8 mouse cellular contexts compared by ENCODE assay signal in genomic region chr1:74285212-74286010, GRCm38 (mm10). TPM values are rescaled to one million over a fixed set of nuclear protein-coding genes. Genes with fewer than 3 reads are reported as not detected.
A peak's percentile ranks its signal among the peaks of the same experiment; 100 is the strongest.
DNase-seq lines count a peak whose midpoint lies in the region; ATAC-seq and TF ChIP-seq lines count a peak whose summit lies in the region.

No protein-coding gene starts in this region.

- H3K36me3 ChIP-seq in liver, adult 2 months (ENCODE audit: control insufficient read depth, insufficient read depth, low read length) = peaks cover 6% of the 10 kb centered on the region; the same call in 1 of the 2 replicates
- peaks cover 52% of the 10 kb centered on the region for H3K36me3 ChIP-seq in forebrain, embryonic 12.5 days (replicated peaks)
- H3K36me3 ChIP-seq in liver, embryonic 12.5 days = peaks cover 57% of the 10 kb centered on the region

- 4% methylated on average over 23 of the region's 23 CpGs for WGBS in liver, adult 2 months
- WGBS in forebrain, embryonic 12.5 days = 3% methylated on average over 23 of the region's 23 CpGs
- WGBS in liver, embryonic 12.5 days (ENCODE audit: insufficient replicate concordance) = 3% methylated on average over 23 of the region's 23 CpGs

- TF ChIP-seq POLR2A in liver, adult 2 months (IDR thresholded peaks at IDR 0.05; ENCODE audit: extremely low read depth, insufficient read depth, low read length) = no peak
- TF ChIP-seq POLR2A in bone marrow macrophage, adult 2 months (IDR thresholded peaks at IDR 0.05; ENCODE audit: borderline replicate concordance, low read depth, low read length) = no peak

- 0 out of 2 replicates have a peak overlapping the region, but pooled peaks have one; percentile 7 for H3K27ac ChIP-seq in liver, adult 2 months (replicated peaks; ENCODE audit: insufficient read depth, low read depth, low read length)
- no peak overlapping the region for H3K27ac ChIP-seq in bone marrow macrophage, adult 2 months (ENCODE audit: insufficient read depth, low read depth, low read length)
- no peak overlapping the region for H3K27ac ChIP-seq in forebrain, embryonic 12.5 days
- H3K27ac ChIP-seq in liver, embryonic 12.5 days = peak overlapping the region; percentile 13

- peaks cover 6% of the 10 kb centered on the region for H3K4me1 ChIP-seq in liver, adult 2 months (ENCODE audit: control insufficient read depth, insufficient read depth, low read length)
- peaks cover 12% of the 10 kb centered on the region for H3K4me1 ChIP-seq in bone marrow macrophage, adult 2 months (ENCODE audit: control insufficient read depth, insufficient read depth, low read length)
- peaks cover 26% of the 10 kb centered on the region for H3K4me1 ChIP-seq in forebrain, embryonic 12.5 days
- peaks cover 62% of the 10 kb centered on the region for H3K4me1 ChIP-seq in liver, embryonic 12.5 days

- H3K9ac ChIP-seq in liver, adult 2 months (ENCODE audit: low read depth, low read length) = peak overlapping the region; percentile 67
- H3K9ac ChIP-seq in forebrain, embryonic 12.5 days = peak overlapping the region; percentile 74
- peak overlapping the region; percentile 77 for H3K9ac ChIP-seq in liver, embryonic 12.5 days

- no peaks in the 10 kb centered on the region for H3K9me3 ChIP-seq in forebrain, embryonic 12.5 days
- no peaks in the 10 kb centered on the region for H3K9me3 ChIP-seq in liver, embryonic 12.5 days (replicated peaks)

- H3K4me2 ChIP-seq in forebrain, embryonic 12.5 days = peak overlapping the region; percentile 82
- peak overlapping the region; percentile 72 for H3K4me2 ChIP-seq in liver, embryonic 12.5 days

- H3K4me3 ChIP-seq in liver, adult 2 months (ENCODE audit: insufficient read depth, low read depth, low read length) = peak overlapping the region; percentile 66
- peak overlapping the region; percentile 76 for H3K4me3 ChIP-seq in bone marrow macrophage, adult 2 months (ENCODE audit: insufficient read depth, low read length)
- H3K4me3 ChIP-seq in forebrain, embryonic 12.5 days (replicated peaks) = peak overlapping the region; percentile 79
- H3K4me3 ChIP-seq in liver, embryonic 12.5 days = peak overlapping the region; percentile 70

- H3K27me3 ChIP-seq in liver, adult 2 months (ENCODE audit: control insufficient read depth, insufficient read depth, low read length) = no peaks in the 10 kb centered on the region
- no peaks in the 10 kb centered on the region for H3K27me3 ChIP-seq in forebrain, embryonic 12.5 days
- H3K27me3 ChIP-seq in liver, embryonic 12.5 days (replicated peaks) = no peaks in the 10 kb centered on the region

- no peak for TF ChIP-seq CTCF in liver, adult 2 months (IDR thresholded peaks at IDR 0.05; ENCODE audit: low read depth, low read length)
- no peak for TF ChIP-seq CTCF in bone marrow macrophage, adult 2 months (IDR thresholded peaks at IDR 0.05; ENCODE audit: low read depth, low read length)

- H3K79me2 ChIP-seq in liver, adult 2 months (ENCODE audit: control insufficient read depth, insufficient read depth, low read length) = no peaks in the 10 kb centered on the region

- ATAC-seq in forebrain, embryonic 12.5 days (ENCODE audit: low FRiP score) = no peak
- no peak for ATAC-seq in liver, embryonic 12.5 days

- no peak for DNase-seq in liver, adult 2 months (ENCODE audit: extremely low read depth, low read depth, low spot score)
- no peak for DNase-seq in liver
- DNase-seq in c-Kit-positive CD71-positive TER-119-positive erythroid progenitor cells, embryonic 14.5 days (ENCODE audit: low spot score) = no peak
- DNase-seq in ovary, postnatal 14 days (ENCODE audit: low spot score) = no peak
- no peak for DNase-seq in thymus, postnatal 4 days

RNA-seq across cellular contexts. Expression of gene Pnkd, which starts 0.7 kb away (rescaled TPM):
- total RNA-seq in liver, adult 2 months (2014; rRNA removed) = 28.0 and 34.4 TPM in 2 replicates
- 130 and 138 TPM in 2 replicates for polyA plus RNA-seq in liver, adult 2 months (2012; rRNA removed)
- polyA plus RNA-seq in bone marrow macrophage, adult 2 months (2012; ENCODE audit: insufficient read depth, insufficient read length, missing spikeins) = 37.6 and 37.8 TPM in 2 replicates
- 87.5 and 88.9 TPM in 2 replicates for polyA plus RNA-seq in forebrain, embryonic 12.5 days (2016; fragmentation: Nextera tagmentation; extraction: Ambion mirVana)
- 45.7 and 48.7 TPM in 2 replicates for polyA plus RNA-seq in liver, embryonic 12.5 days (2016; fragmentation: Nextera tagmentation; extraction: Ambion mirVana)

RNA-seq across cellular contexts. Expression of gene Aamp, which starts 0.9 kb away (rescaled TPM):
- 112 and 115 TPM in 2 replicates for total RNA-seq in liver, adult 2 months (2014; rRNA removed)
- 156 TPM in 2 replicates for polyA plus RNA-seq in liver, adult 2 months (2012; rRNA removed)
- polyA plus RNA-seq in bone marrow macrophage, adult 2 months (2012; ENCODE audit: insufficient read depth, insufficient read length, missing spikeins) = 104 and 124 TPM in 2 replicates
- 184 and 190 TPM in 2 replicates for polyA plus RNA-seq in forebrain, embryonic 12.5 days (2016; fragmentation: Nextera tagmentation; extraction: Ambion mirVana)
- 119 and 120 TPM in 2 replicates for polyA plus RNA-seq in liver, embryonic 12.5 days (2016; fragmentation: Nextera tagmentation; extraction: Ambion mirVana)

RNA-seq across cellular contexts. Expression of gene Gpbar1, which starts 7.1 kb away (rescaled TPM):
- not detected in 2 replicates for total RNA-seq in liver, adult 2 months (2014; rRNA removed)
- polyA plus RNA-seq in liver, adult 2 months (2012; rRNA removed) = 0.11 and 0.20 TPM in 2 replicates
- polyA plus RNA-seq in bone marrow macrophage, adult 2 months (2012; ENCODE audit: insufficient read depth, insufficient read length, missing spikeins) = not detected in 2 replicates
- 0.18 and 0.29 TPM in 2 replicates for polyA plus RNA-seq in forebrain, embryonic 12.5 days (2016; fragmentation: Nextera tagmentation; extraction: Ambion mirVana)
- 1.2 and 1.5 TPM in 2 replicates for polyA plus RNA-seq in liver, embryonic 12.5 days (2016; fragmentation: Nextera tagmentation; extraction: Ambion mirVana)

RNA-seq across cellular contexts. Expression of gene Tmbim1, which starts 20.0 kb away (rescaled TPM):
- total RNA-seq in liver, adult 2 months (2014; rRNA removed) = 26.1 and 31.5 TPM in 2 replicates
- polyA plus RNA-seq in liver, adult 2 months (2012; rRNA removed) = 89.8 and 101 TPM in 2 replicates
- 73.6 and 74.7 TPM in 2 replicates for polyA plus RNA-seq in bone marrow macrophage, adult 2 months (2012; ENCODE audit: insufficient read depth, insufficient read length, missing spikeins)
- 6.7 and 7.9 TPM in 2 replicates for polyA plus RNA-seq in forebrain, embryonic 12.5 days (2016; fragmentation: Nextera tagmentation; extraction: Ambion mirVana)
- polyA plus RNA-seq in liver, embryonic 12.5 days (2016; fragmentation: Nextera tagmentation; extraction: Ambion mirVana) = 17.5 and 18.6 TPM in 2 replicates

RNA-seq across cellular contexts. Expression of gene Arpc2, which starts 49.5 kb away (rescaled TPM):
- 83.4 and 96.3 TPM in 2 replicates for total RNA-seq in liver, adult 2 months (2014; rRNA removed)
- 59.2 and 70.5 TPM in 2 replicates for polyA plus RNA-seq in liver, adult 2 months (2012; rRNA removed)
- 973 and 974 TPM in 2 replicates for polyA plus RNA-seq in bone marrow macrophage, adult 2 months (2012; ENCODE audit: insufficient read depth, insufficient read length, missing spikeins)
- 356 and 369 TPM in 2 replicates for polyA plus RNA-seq in forebrain, embryonic 12.5 days (2016; fragmentation: Nextera tagmentation; extraction: Ambion mirVana)
- polyA plus RNA-seq in liver, embryonic 12.5 days (2016; fragmentation: Nextera tagmentation; extraction: Ambion mirVana) = 268 and 269 TPM in 2 replicates

Comparison
In these comparisons a context has a peak if more than half of its experiments do, and no peak if none do; other contexts are left out.
1. H3K27ac ChIP-seq: peak in liver, adult 2 months (single experiment) and liver, embryonic 12.5 days (single experiment); none in bone marrow macrophage, adult 2 months (single experiment) and forebrain, embryonic 12.5 days (single experiment).
2. Peak in every context shown above with its lines, with median percentiles within 50 percentile points of each other: H3K4me3 ChIP-seq and H3K9ac ChIP-seq.